Comparison of ENCODE assay signal across 1 mouse cellular context in the genomic region with DNA sequence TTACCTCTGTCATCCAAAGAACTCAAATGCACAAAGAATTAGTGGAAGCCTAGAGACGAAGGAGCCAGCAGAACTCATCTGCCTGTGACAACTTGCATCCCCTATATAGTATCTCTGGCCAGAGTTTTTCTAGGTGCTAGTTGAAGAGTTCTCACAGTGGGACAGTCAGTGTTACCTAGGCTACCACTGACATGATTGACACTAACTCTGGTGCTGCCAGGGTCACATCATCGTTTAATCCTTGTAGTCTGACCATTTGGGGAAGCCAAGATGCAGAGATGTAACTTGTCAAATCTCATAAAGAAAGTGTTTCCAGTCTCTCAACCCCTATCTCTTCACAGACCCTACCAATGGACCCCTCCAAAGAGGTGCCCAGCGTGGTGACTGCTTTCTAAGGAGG.
TF ChIP-seq lines count a peak whose summit lies in the region.

No protein-coding gene starts in this region.

TF ChIP-seq in myocyte, 11 proteins besides CTCF, POLR2A, EP300 and RAD21 (continued from another document):
- TF ChIP-seq CEBPB (IDR thresholded peaks at IDR 0.05; ENCODE audit: insufficient read depth, poor library complexity, severe bottlenecking) (no peak), MYOG (IDR thresholded peaks at IDR 0.05; ENCODE audit: control insufficient read depth in 1 of 3, insufficient read depth in 1 of 3, insufficient read length in 2 of 3, low read depth in 2 of 3) (no peak), REST (IDR thresholded peaks at IDR 0.05; ENCODE audit: insufficient read depth, insufficient read length) (no peak), SRF (IDR thresholded peaks at IDR 0.05; ENCODE audit: control insufficient read depth, insufficient read length, low read depth) (no peak), TCF3 (IDR thresholded peaks at IDR 0.05; ENCODE audit: insufficient read length, low read depth) (no peak), E2F4 (IDR thresholded peaks at IDR 0.05; ENCODE audit: insufficient read depth) (no peak), TCF12 (IDR thresholded peaks at IDR 0.05; ENCODE audit: insufficient read depth, poor library complexity, severe bottlenecking) (no peak), USF1 (IDR thresholded peaks at IDR 0.05; ENCODE audit: low read depth) (no peak)
